Mouse (Mus musculus): ENCODE measurements at regions not wholly inside any gene's neighbourhood (a gene's known extent, or its start where the extent isn't known, plus 50 kb on each side); places are given as distances from the start of the nearest gene placed in this dataset.
A peak's percentile ranks its signal among the peaks of the same experiment; 100 is the strongest.
"Not testable (repeated sequence)": the region's sequence is repeated elsewhere in the genome, so short reads cannot be mapped to it uniquely, and the experiment has no call there.

DNA sequence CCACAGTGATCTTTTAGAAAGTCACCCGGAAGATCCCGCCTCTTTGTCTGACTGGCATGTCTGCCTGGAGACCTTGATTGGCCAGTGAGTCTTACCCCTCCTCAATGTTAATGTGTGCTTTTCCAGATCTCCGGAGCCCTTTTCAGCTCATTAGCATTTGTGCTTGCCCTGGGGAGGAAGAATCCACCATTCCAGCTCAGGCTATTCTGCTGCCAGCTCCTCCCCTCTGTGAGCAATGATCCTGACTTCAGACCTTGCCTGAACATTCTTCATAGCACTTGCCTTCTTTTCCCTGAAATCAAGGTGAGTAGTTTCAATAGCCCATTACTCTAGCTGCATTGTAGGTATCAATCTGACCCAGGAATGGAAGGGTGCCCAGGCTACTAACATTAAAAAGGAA lies 102.2 kb upstream of the Gm10767 start:
- not testable (repeated sequence) for DNase-seq

DNA sequence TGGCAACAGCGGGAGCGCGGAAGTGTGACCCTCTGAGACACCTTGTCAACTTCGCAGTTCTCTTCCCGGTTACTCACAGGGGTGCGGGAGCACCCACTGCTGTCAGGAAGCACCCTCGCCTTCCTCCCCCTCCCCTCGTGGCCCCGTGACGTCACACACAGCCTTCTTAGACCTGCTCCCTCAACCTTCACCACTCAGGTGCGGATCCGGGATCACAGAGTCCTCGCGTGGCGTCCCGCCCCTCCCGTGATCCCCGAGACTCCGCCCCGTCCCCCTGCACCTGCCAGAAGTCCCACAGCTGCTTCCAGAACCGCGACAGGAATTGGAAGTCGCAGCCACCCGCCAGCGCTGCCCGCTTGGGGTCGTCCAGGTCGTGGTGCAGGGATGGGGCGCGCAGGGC lies 97.1 kb upstream of the Gm10767 start:
- DNase-seq: peak; percentile 6
